Mouse (Mus musculus) thymus, postnatal 25 days (tissue): Measurements from ENCODE around the gene Rapgef6.

Experiments
- DNase-seq: peaks from one replicate; pipeline ENCODE4 v3.0.0; 2022

Gene Rapgef6

GRCm38 (mm10) chr11:54739012-54739750 is 216.5 kb downstream of the Rapgef6 start:
- DNase-seq: no peak

- DNase-seq: no peak
Observed at GRCm38 (mm10) chr11:54741330-54741729, 218.7 kb downstream of the Rapgef6 start.

- no peak for DNase-seq
Observed at GRCm38 (mm10) chr11:54744231-54744630, 221.6 kb downstream of the Rapgef6 start.
